Mouse (Mus musculus) ES-E14 (cell line): ENCODE measurements at regions not wholly inside any gene's neighbourhood (a gene's known extent, or its start where the extent isn't known, plus 50 kb on each side); places are given as distances from the start of the nearest gene placed in this dataset.

Experiments used
- DNase-seq: peaks from one replicate; pipeline ENCODE4 v3.0.0-alpha.2; 2013; ENCODE audit warnings: low read depth, low spot score
- H3K27ac ChIP-seq: 2 replicates; pipeline ENCODE4 v1.5.1; 2012; ENCODE audit warnings: low read depth, mild to moderate bottlenecking, low read length, moderate library complexity, mixed read lengths; ENCODE audit not compliant: poor library complexity, insufficient read depth, severe bottlenecking
- H3K36me3 ChIP-seq: 2 replicates; pipeline ENCODE4 v1.6.1; 2012; ENCODE audit warnings: mild to moderate bottlenecking, low read length, moderate library complexity, mixed read lengths; ENCODE audit not compliant: control insufficient read depth, poor library complexity, insufficient read depth, severe bottlenecking
- H3K4me1 ChIP-seq, 2 experiments: fragments of 150-350 bp in 1 of 2; sonication (generic) in 1 of 2; 2 replicates each; pipeline ENCODE4 v1.6.1; 2012; ENCODE audit warnings: low read length in 2 of 2, mild to moderate bottlenecking in 1 of 2, mixed read lengths in 1 of 2; ENCODE audit not compliant: control insufficient read depth in 2 of 2, insufficient read depth in 2 of 2, poor library complexity in 1 of 2
- H3K4me3 ChIP-seq, 2 experiments: fragments of 150-350 bp in 1 of 2; sonication (generic) in 1 of 2; 2 replicates each; pipeline ENCODE4 v1.5.1; 2012; ENCODE audit warnings: low read length in 2 of 2, low read depth in 1 of 2, mild to moderate bottlenecking in 1 of 2, mixed read lengths in 1 of 2; ENCODE audit not compliant: insufficient read depth in 1 of 2, poor library complexity in 1 of 2, severe bottlenecking in 1 of 2
- H3K9ac ChIP-seq: 2 replicates; pipeline ENCODE4 v1.6.1; 2012; ENCODE audit warnings: low read depth, mild to moderate bottlenecking, low read length, mixed read lengths; ENCODE audit not compliant: poor library complexity, insufficient read depth, severe bottlenecking
- H3K9me3 ChIP-seq: fragments of 150-350 bp; sonication (generic); 2 replicates; pipeline ENCODE4 v1.6.1; 2012; ENCODE audit warnings: low read depth, mild to moderate bottlenecking, low read length; ENCODE audit not compliant: control insufficient read depth, insufficient read depth
- CHD2 ChIP-seq: IDR thresholded peaks from 2 replicates; pipeline ENCODE4 v1.6.1; 2014; ENCODE audit warnings: mild to moderate bottlenecking, low read depth, low read length, inconsistent platforms
- HCFC1 ChIP-seq: IDR thresholded peaks from 2 replicates; pipeline ENCODE4 v1.6.1; 2012; ENCODE audit warnings: low read length, inconsistent platforms, borderline replicate concordance; ENCODE audit not compliant: insufficient read depth
- MAFK ChIP-seq: IDR thresholded peaks from 2 replicates; pipeline ENCODE4 v1.6.1; 2014; ENCODE audit warnings: mild to moderate bottlenecking, low read depth, low read length, inconsistent platforms; ENCODE audit not compliant: insufficient read depth
- ZC3H11A ChIP-seq: IDR thresholded peaks from 2 replicates; pipeline ENCODE4 v1.6.1; 2012; ENCODE audit warnings: low read depth, mild to moderate bottlenecking, inconsistent platforms, low read length, borderline replicate concordance
- ZNF384 ChIP-seq: IDR thresholded peaks from 2 replicates; pipeline ENCODE4 v1.6.1; 2012; ENCODE audit warnings: low read depth, low read length, inconsistent platforms
- in situ Hi-C, 2 experiments: fragments of 600-800 bp; cut with MboI; formaldehyde crosslinking; loops; one replicate each; pipeline ENCODE4 v1.15.1; 2025; ENCODE audit warnings: low sequenced_read_pairs in 2 of 2, inconsistent platforms in 1 of 2; ENCODE audit not compliant: unreplicated experiment in 2 of 2

DNA sequence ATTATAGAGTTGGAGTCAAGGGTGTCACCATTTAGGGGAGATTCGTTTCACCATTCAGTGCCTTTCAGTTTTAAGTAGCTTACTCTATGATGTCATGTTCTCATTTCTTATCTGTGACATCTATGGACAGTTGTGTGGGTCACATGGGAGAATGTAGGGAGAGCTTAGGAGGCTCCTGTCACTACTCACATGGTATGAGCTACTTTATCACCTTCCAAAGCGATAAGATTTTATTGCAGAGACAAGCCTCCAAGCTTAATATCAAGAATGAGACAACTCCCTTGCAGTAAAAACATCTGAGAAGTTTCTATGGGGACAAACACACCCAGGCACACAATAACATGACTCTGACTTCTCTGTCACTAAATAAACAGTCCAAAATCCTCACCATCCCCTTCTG lies 270.1 kb downstream of the Klf6 start:
- no peaks in the 10 kb centered on the region for H3K36me3 ChIP-seq
- no peak for TF ChIP-seq MAFK
- no peak for TF ChIP-seq HCFC1
- no peak for TF ChIP-seq ZNF384
- no peak for TF ChIP-seq CHD2
- no peak for TF ChIP-seq ZC3H11A
- no peaks in the 10 kb centered on the region for H3K9me3 ChIP-seq
- H3K4me1 ChIP-seq, result no peaks in the 10 kb centered on the region
- H3K9ac ChIP-seq, result no peak overlapping the region
- no peak for DNase-seq
- in situ Hi-C loops, result no loop called here
- no peak overlapping the region for H3K27ac ChIP-seq
- H3K4me3 ChIP-seq, result no peak overlapping the region

DNA sequence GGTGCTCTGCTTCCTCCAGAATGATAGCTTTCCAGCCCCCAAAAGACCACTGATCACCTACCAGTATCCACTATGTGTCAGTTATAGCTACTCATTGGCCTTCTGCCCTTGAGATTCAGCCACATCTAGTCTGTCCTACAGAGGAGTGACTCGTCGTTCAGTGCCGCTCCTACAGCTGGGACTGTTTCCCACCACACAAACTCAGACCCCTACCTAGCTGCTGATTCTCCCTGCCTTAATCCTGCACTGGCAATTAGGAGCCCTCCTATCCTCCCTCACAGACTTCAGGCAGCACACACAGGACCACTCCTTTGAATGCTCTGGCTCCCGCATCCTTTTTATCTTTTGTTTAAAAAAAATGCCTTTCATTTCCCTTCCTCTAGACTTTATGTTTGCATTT lies 275.9 kb downstream of the Klf6 start:
- DNase-seq, result peak; percentile 12
- H3K36me3 ChIP-seq, result no peaks in the 10 kb centered on the region
- no peak overlapping the region for H3K9ac ChIP-seq
- no peaks in the 10 kb centered on the region for H3K4me1 ChIP-seq
- no peaks in the 10 kb centered on the region for H3K9me3 ChIP-seq
- no peak for TF ChIP-seq ZC3H11A
- H3K27ac ChIP-seq, result no peak overlapping the region
- in situ Hi-C loops, result no loop called here
- no peak overlapping the region for H3K4me3 ChIP-seq

- H3K4me3 ChIP-seq, result no peak overlapping the region
- in situ Hi-C loops, result no loop called here
These were observed 281.5 kb downstream of the Klf6 start for GRCm38 (mm10) chr13:6142771-6143170.

DNA sequence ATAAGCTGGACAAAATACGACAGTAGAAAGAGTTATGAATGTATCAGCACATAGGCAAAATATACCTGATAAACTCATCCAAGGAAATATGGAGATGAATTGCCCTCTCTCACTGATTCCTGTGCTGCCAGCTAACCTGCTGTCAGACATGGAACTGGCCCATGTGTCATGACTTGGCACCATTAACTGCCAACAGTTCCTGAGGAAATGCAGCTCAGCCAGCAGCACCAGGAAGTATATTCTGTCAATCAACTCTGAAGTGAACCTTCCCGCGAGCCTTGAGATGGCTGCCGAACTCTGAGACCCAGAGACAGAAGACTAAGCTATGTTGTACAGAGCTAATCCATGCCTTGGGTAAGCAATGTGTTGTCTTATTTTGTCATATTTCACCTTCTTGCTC lies 292.4 kb downstream of the Klf6 start:
- Histone ChIP-seq H3K36me3 (no peaks in the 10 kb centered on the region), H3K9me3 (no peaks in the 10 kb centered on the region), H3K4me3 (no peak overlapping the region), H3K27ac (no peak overlapping the region), H3K4me1 (no peaks in the 10 kb centered on the region), H3K9ac (no peak overlapping the region)
- no peak for TF ChIP-seq ZC3H11A
- TF ChIP-seq CHD2, result no peak
- TF ChIP-seq ZNF384, result no peak
- no peak for TF ChIP-seq MAFK
- TF ChIP-seq HCFC1, result no peak
- no peak for DNase-seq
- in situ Hi-C loops, result no loop called here

More at GRCm38 (mm10) chr13:6142771-6143170, 281.5 kb downstream of the Klf6 start:
- TF ChIP-seq CHD2, result no peak
- no peak for TF ChIP-seq ZNF384
- no peak for TF ChIP-seq ZC3H11A
- TF ChIP-seq MAFK, result no peak
- TF ChIP-seq HCFC1, result no peak
- Histone ChIP-seq H3K9me3 (no peaks in the 10 kb centered on the region), H3K36me3 (no peaks in the 10 kb centered on the region), H3K9ac (no peak overlapping the region), H3K27ac (no peak overlapping the region), H3K4me1 (no peaks in the 10 kb centered on the region)
- DNase-seq, result no peak

GRCm38 (mm10) chr13:6156191-6156590 lies 294.9 kb downstream of the Klf6 start:
- no peak for TF ChIP-seq HCFC1
- in situ Hi-C loops, result no loop called here
- no peak overlapping the region for H3K9ac ChIP-seq
- H3K9me3 ChIP-seq, result no peaks in the 10 kb centered on the region
- no peak overlapping the region for H3K27ac ChIP-seq
- H3K36me3 ChIP-seq, result no peaks in the 10 kb centered on the region
- H3K4me1 ChIP-seq, result no peaks in the 10 kb centered on the region
- H3K4me3 ChIP-seq, result no peak overlapping the region
- DNase-seq, result no peak
